Mouse (Mus musculus) layer of hippocampus, postnatal 10 days (tissue): ENCODE measurements around the gene Cbx1. TPM values are rescaled to one million over a fixed set of nuclear protein-coding genes. Genes with fewer than 3 reads are reported as not detected.
"Not testable (repeated sequence)": the region's sequence is repeated elsewhere in the genome, so short reads cannot be mapped to it uniquely, and the experiment has no call there.

ENCODE experiments used
- DNase-seq, 2 experiments: peaks; one replicate each; pipeline ENCODE4 v3.0.0; 2021; ENCODE audit warnings: low spot score in 2 of 2
- microRNA-seq, 2 experiments: library from miRNA; unstranded; fragments of <30 nt; microRNA quantifications; one replicate each; pipeline ENCODE4 v1.2.0; 2021
- total RNA-seq, 2 experiments: library from RNA; stranded (reverse); gene quantifications; 2 replicates each; pipeline ENCODE4 v1.2.3; 2021

Gene Cbx1
- total RNA-seq, 2 experiments from 2014 or later: 56.3 to 61.8 TPM

GRCm38 (mm10) chr11:96834127-96834526 lies 45.2 kb downstream of the Cbx1 start:
- DNase-seq: no peak

- DNase-seq: no peak
Observed at GRCm38 (mm10) chr11:96837298-96837697, 48.4 kb downstream of the Cbx1 start.

- DNase-seq: no peak
Observed at GRCm38 (mm10) chr11:96838341-96838740, 49.4 kb downstream of the Cbx1 start.

- DNase-seq: no peak
Observed at GRCm38 (mm10) chr11:96839428-96839827, 50.5 kb downstream of the Cbx1 start.

GRCm38 (mm10) chr11:96839877-96840276 lies 51.0 kb downstream of the Cbx1 start:
- DNase-seq: no peak

GRCm38 (mm10) chr11:96840290-96840689 lies 51.4 kb downstream of the Cbx1 start:
- DNase-seq: no peak

- no peak for DNase-seq
Observed at GRCm38 (mm10) chr11:96843627-96844026, 54.7 kb downstream of the Cbx1 start.

GRCm38 (mm10) chr11:96847240-96847639 lies 58.3 kb downstream of the Cbx1 start:
- DNase-seq: no peak

GRCm38 (mm10) chr11:96848694-96849093 lies 59.8 kb downstream of the Cbx1 start:
- no peak for DNase-seq

- DNase-seq: not testable (repeated sequence)
Observed at GRCm38 (mm10) chr11:96849145-96849544, 60.2 kb downstream of the Cbx1 start.

- DNase-seq: no peak
Observed at GRCm38 (mm10) chr11:96849681-96850467, 60.9 kb downstream of the Cbx1 start, which contains the start of gene Copz2. TSS of gene Copz2 (plus strand) at chr11:96849870.

GRCm38 (mm10) chr11:96857446-96857845 lies 68.5 kb downstream of the Cbx1 start:
- no peak for DNase-seq

Small RNAs within 50 kb of the gene (microRNA-seq; reads per million reads assigned to microRNA genes)
- gene Mir152: 14.5 to 23.3 reads per million in 2 experiments

Other genes starting within 250 kb of the Cbx1 start
- 10 to 100 TPM; 43.1 to 49.0 TPM for gene Snx11, start 11.6 kb upstream of the Cbx1 start, total RNA-seq
- gene Nfe2l1, start 40.8 kb downstream of the Cbx1 start, total RNA-seq: 100 to 1,000 TPM; 183 to 193 TPM
- 1 to 10 TPM; 4.2 to 5.6 TPM for gene Copz2, start 60.7 kb downstream of the Cbx1 start, total RNA-seq
- gene Cdk5rap3, start 127.4 kb downstream of the Cbx1 start, total RNA-seq: 10 to 100 TPM; 53.4 to 59.6 TPM
- gene Prr15l, start 139.0 kb downstream of the Cbx1 start, total RNA-seq: not detected
- 10 to 100 TPM; 28.0 to 28.8 TPM for gene Pnpo, start 154.9 kb downstream of the Cbx1 start, total RNA-seq
- 10 to 100 TPM; 11.5 to 12.0 TPM for gene Sp2, start 193.8 kb downstream of the Cbx1 start, total RNA-seq
- 1 to 10 TPM; 1.4 TPM for gene Sp6, start 224.3 kb downstream of the Cbx1 start, total RNA-seq
- 1 to 10 TPM; 5.2 to 6.3 TPM for gene Scrn2, start 240.8 kb downstream of the Cbx1 start, total RNA-seq